Mouse (Mus musculus): Measurements from ENCODE around the gene Kcnip1. TPM values are rescaled to one million over a fixed set of nuclear protein-coding genes. Genes with fewer than 3 reads are reported as not detected.

Gene Kcnip1
- polyA plus RNA-seq, 1 experiment: not detected

- no peak overlapping the region for H3K4me3 ChIP-seq (ENCODE audit: insufficient read depth, low read depth, low read length)
- no peak for TF ChIP-seq POLR2A (IDR thresholded peaks at IDR 0.05; ENCODE audit: insufficient read depth, low read depth, low read length)
- TF ChIP-seq CTCF (IDR thresholded peaks at IDR 0.05; ENCODE audit: insufficient read depth, low read depth, low read length): no peak
- H3K4me1 ChIP-seq (ENCODE audit: control insufficient read depth, insufficient read depth, low read length): peaks cover 43% of the 10 kb centered on the region
- no peak overlapping the region for H3K27ac ChIP-seq (ENCODE audit: insufficient read depth, low read depth, low read length)
- 93% methylated on average over 3 of the region's 3 CpGs for WGBS
Measured at GRCm38 (mm10) chr11:33745821-33746329, 247.1 kb downstream of the Kcnip1 start.

GRCm38 (mm10) chr11:33744429-33744828, 248.5 kb downstream of the Kcnip1 start:
- Histone ChIP-seq H3K4me3 (ENCODE audit: insufficient read depth, low read depth, low read length) (no peak overlapping the region), H3K27ac (ENCODE audit: insufficient read depth, low read depth, low read length) (no peak overlapping the region), H3K4me1 (ENCODE audit: control insufficient read depth, insufficient read depth, low read length) (peaks cover 42% of the 10 kb centered on the region)
- no peak for TF ChIP-seq POLR2A (IDR thresholded peaks at IDR 0.05; ENCODE audit: insufficient read depth, low read depth, low read length)
- TF ChIP-seq CTCF (IDR thresholded peaks at IDR 0.05; ENCODE audit: insufficient read depth, low read depth, low read length): no peak
- 25% methylated on average over 7 of the region's 7 CpGs for WGBS

GRCm38 (mm10) chr11:33740187-33740586, 252.8 kb downstream of the Kcnip1 start:
- no peak overlapping the region for H3K4me3 ChIP-seq (ENCODE audit: insufficient read depth, low read depth, low read length)
- no peak for TF ChIP-seq CTCF (IDR thresholded peaks at IDR 0.05; ENCODE audit: insufficient read depth, low read depth, low read length)
- TF ChIP-seq POLR2A (IDR thresholded peaks at IDR 0.05; ENCODE audit: insufficient read depth, low read depth, low read length): no peak

GRCm38 (mm10) chr11:33736426-33736825, 256.5 kb downstream of the Kcnip1 start:
- H3K4me3 ChIP-seq (ENCODE audit: insufficient read depth, low read depth, low read length): no peak overlapping the region
- H3K4me1 ChIP-seq (ENCODE audit: control insufficient read depth, insufficient read depth, low read length): peaks cover 4% of the 10 kb centered on the region; the same call in 1 of the 2 replicates
- 63% methylated on average over 10 of the region's 10 CpGs for WGBS
- no peak for TF ChIP-seq CTCF (IDR thresholded peaks at IDR 0.05; ENCODE audit: insufficient read depth, low read depth, low read length)
- no peak for TF ChIP-seq POLR2A (IDR thresholded peaks at IDR 0.05; ENCODE audit: insufficient read depth, low read depth, low read length)
- H3K27ac ChIP-seq (ENCODE audit: insufficient read depth, low read depth, low read length): no peak overlapping the region

More at GRCm38 (mm10) chr11:33740187-33740586, 252.8 kb downstream of the Kcnip1 start:
- 90% methylated on average over 3 of the region's 3 CpGs for WGBS
- no peak overlapping the region for H3K27ac ChIP-seq (ENCODE audit: insufficient read depth, low read depth, low read length)
- H3K4me1 ChIP-seq (ENCODE audit: control insufficient read depth, insufficient read depth, low read length): peaks cover 29% of the 10 kb centered on the region

GRCm38 (mm10) chr11:33733269-33733668, 259.7 kb downstream of the Kcnip1 start:
- Histone ChIP-seq H3K27ac (ENCODE audit: insufficient read depth, low read depth, low read length) (no peak overlapping the region), H3K4me3 (ENCODE audit: insufficient read depth, low read depth, low read length) (no peak overlapping the region), H3K4me1 (ENCODE audit: control insufficient read depth, insufficient read depth, low read length) (peaks cover 3% of the 10 kb centered on the region; the same call in 1 of the 2 replicates)
- peak; percentile 27; the same call in 1 of the 2 replicates for TF ChIP-seq CTCF (IDR thresholded peaks at IDR 0.05; ENCODE audit: insufficient read depth, low read depth, low read length)
- no peak for TF ChIP-seq POLR2A (IDR thresholded peaks at IDR 0.05; ENCODE audit: insufficient read depth, low read depth, low read length)
- WGBS: 9% methylated on average over 3 of the region's 3 CpGs

GRCm38 (mm10) chr11:33732358-33732757, 260.6 kb downstream of the Kcnip1 start:
- no peak overlapping the region for H3K27ac ChIP-seq (ENCODE audit: insufficient read depth, low read depth, low read length)
- WGBS: 71% methylated on average over 8 of the region's 8 CpGs
- TF ChIP-seq CTCF (IDR thresholded peaks at IDR 0.05; ENCODE audit: insufficient read depth, low read depth, low read length) (no peak), POLR2A (IDR thresholded peaks at IDR 0.05; ENCODE audit: insufficient read depth, low read depth, low read length) (no peak)
- peaks cover 3% of the 10 kb centered on the region; the same call in 1 of the 2 replicates for H3K4me1 ChIP-seq (ENCODE audit: control insufficient read depth, insufficient read depth, low read length)
- H3K4me3 ChIP-seq (ENCODE audit: insufficient read depth, low read depth, low read length): no peak overlapping the region

- peak; percentile 78 for TF ChIP-seq CTCF (IDR thresholded peaks at IDR 0.05; ENCODE audit: insufficient read depth, low read depth, low read length)
- no peak for TF ChIP-seq POLR2A (IDR thresholded peaks at IDR 0.05; ENCODE audit: insufficient read depth, low read depth, low read length)
- Histone ChIP-seq H3K4me1 (ENCODE audit: control insufficient read depth, insufficient read depth, low read length) (no peaks in the 10 kb centered on the region), H3K4me3 (ENCODE audit: insufficient read depth, low read depth, low read length) (no peak overlapping the region), H3K27ac (ENCODE audit: insufficient read depth, low read depth, low read length) (no peak overlapping the region)
- WGBS: 25% methylated on average over 7 of the region's 7 CpGs
Measured at GRCm38 (mm10) chr11:33721297-33721696, 271.7 kb downstream of the Kcnip1 start.

- whole genome bisulfite sequencing: 48% methylated on average over 4 of the region's 4 CpGs
- no peak for TF ChIP-seq CTCF (IDR thresholded peaks at IDR 0.05; ENCODE audit: insufficient read depth, low read depth, low read length)
- no peak for TF ChIP-seq POLR2A (IDR thresholded peaks at IDR 0.05; ENCODE audit: insufficient read depth, low read depth, low read length)
Measured at GRCm38 (mm10) chr11:33706777-33707176, 286.2 kb downstream of the Kcnip1 start.

GRCm38 (mm10) chr11:33701958-33702459, 290.9 kb downstream of the Kcnip1 start:
- TF ChIP-seq CTCF (IDR thresholded peaks at IDR 0.05; ENCODE audit: insufficient read depth, low read depth, low read length) (no peak), POLR2A (IDR thresholded peaks at IDR 0.05; ENCODE audit: insufficient read depth, low read depth, low read length) (no peak)
- no peak overlapping the region for H3K4me3 ChIP-seq (ENCODE audit: insufficient read depth, low read depth, low read length)
- WGBS: 31% methylated on average over 2 of the region's 2 CpGs
- no peak overlapping the region for H3K27ac ChIP-seq (ENCODE audit: insufficient read depth, low read depth, low read length)
- peaks cover 7% of the 10 kb centered on the region; the same call in 1 of the 2 replicates for H3K4me1 ChIP-seq (ENCODE audit: control insufficient read depth, insufficient read depth, low read length)

More at GRCm38 (mm10) chr11:33706777-33707176, 286.2 kb downstream of the Kcnip1 start:
- Histone ChIP-seq H3K4me1 (ENCODE audit: control insufficient read depth, insufficient read depth, low read length) (peaks cover 12% of the 10 kb centered on the region), H3K4me3 (ENCODE audit: insufficient read depth, low read depth, low read length) (no peak overlapping the region), H3K27ac (ENCODE audit: insufficient read depth, low read depth, low read length) (no peak overlapping the region)
